Mouse (Mus musculus) spleen, postnatal 4 days (tissue): ENCODE measurements at regions not wholly inside any gene's neighbourhood (a gene's known extent, or its start where the extent isn't known, plus 50 kb on each side); places are given as distances from the start of the nearest gene placed in this dataset.
A peak's percentile ranks its signal among the peaks of the same experiment; 100 is the strongest.

Experiments used
- DNase-seq, 2 experiments: peaks; one replicate each; pipeline ENCODE4 v3.0.0; 2022; ENCODE audit warnings: low spot score in 2 of 2

DNA sequence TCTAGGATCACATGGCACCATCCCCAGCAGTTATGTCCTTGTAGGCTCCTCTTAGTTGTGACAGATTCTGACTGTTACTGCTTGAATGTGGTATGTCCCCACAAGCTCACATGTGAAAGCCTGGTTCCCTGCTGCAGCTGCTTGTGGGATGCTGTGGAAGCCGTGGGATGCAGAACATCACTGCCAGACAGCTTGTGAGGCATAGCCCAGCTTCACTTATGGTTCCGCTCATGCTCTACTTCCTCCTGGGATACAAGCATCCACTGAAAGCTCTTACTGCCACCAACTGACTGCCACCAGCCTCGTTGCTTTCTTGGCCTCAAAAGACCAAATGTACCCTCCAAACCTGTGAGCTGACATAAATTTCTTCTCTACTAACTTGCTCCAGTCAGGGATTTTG lies 167.7 kb upstream of the Ccdc122 start:
- DNase-seq: no peak

DNA sequence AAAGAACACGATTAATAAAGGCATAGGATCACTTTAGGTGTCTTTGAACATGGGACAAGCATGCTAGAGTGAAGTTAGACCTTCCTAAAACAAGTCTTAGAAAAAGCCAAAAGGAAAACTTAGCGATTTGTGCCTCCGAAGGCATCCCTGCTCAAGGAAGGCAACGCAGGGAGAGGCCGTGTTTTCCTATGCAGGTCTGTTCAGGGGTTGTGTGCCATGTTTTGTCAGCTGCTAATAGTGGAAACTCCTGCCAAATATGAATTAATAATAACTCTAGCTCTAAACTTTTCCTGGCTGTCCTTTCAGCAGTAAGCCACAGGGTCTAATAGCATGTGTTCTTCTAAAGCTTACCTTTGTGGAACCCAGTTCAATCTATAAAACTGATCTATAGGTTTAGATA lies 168.4 kb upstream of the Ccdc122 start:
- DNase-seq: no peak

DNA sequence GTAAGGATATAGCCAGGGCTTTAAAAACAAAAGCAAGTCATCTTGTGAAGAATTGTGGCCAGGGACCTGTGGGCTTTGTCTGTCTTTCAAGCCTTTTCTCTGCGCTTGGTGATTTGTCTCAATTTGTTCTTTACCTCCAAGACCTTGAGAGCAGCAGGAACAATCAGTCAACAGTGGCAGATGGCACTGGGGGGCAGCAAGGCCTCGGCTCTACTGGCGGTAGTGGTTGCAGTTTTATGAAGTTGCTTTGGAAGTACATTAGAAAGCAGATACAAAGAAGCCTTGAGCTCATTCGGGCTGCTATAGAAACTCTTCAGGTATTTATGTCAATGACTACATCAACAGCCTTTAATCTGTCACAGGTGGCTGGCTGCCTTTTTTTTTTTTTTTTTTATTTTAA lies 171.9 kb upstream of the Ccdc122 start:
- DNase-seq: no peak

DNA sequence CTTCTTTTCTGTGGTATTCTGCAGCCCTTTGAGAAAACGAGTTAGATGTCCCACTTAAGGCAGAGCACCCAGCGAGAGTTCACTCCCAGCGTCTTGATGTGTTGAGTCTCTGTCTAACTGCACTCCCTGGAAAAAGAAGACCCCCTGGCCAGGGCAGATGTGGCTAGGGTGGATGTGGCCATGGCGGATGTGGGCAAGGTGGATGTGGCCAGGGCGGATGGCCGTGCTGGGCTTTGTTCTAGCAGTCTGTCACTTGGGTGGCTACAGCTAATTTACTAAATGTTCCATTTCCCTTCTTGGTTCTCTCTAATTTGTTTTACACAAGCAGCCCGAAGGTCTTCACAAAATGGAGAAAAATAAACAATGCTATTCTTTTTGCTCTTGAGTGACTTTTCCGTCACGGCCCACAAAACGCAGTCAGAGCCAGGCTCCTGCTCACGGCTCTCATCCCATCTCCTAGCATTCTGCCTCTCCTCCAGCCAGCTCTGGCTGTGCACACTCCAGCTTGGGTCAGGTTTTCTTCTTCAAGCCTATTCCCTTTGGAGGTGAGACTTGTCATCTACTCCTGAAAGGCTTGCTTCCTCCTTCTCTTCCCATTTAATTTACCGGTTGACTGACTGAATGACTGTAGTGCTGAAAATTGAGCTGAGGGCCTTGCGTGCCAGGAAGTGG lies 173.4 kb upstream of the Ccdc122 start:
- DNase-seq: no peak

DNA sequence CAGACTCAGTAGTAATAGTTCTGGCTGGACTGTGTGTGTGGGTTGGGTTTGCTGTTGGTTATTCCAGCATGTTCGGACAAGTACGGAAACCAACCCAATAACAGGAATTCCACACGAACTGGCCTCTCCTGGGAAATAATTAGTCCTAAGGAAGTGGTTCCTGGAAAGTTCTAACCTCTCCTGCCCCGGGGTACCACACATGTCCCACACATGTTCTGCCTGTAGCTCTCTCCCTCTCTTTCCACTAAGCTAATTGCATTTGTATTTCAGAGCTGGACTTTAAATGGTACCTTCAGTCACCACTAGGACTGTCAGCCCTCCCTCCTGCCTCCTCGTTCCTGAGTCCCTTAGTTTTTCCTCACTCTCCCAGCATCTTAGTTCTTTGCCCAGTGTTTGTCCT lies 178.2 kb upstream of the Ccdc122 start:
- no peak for DNase-seq

DNA sequence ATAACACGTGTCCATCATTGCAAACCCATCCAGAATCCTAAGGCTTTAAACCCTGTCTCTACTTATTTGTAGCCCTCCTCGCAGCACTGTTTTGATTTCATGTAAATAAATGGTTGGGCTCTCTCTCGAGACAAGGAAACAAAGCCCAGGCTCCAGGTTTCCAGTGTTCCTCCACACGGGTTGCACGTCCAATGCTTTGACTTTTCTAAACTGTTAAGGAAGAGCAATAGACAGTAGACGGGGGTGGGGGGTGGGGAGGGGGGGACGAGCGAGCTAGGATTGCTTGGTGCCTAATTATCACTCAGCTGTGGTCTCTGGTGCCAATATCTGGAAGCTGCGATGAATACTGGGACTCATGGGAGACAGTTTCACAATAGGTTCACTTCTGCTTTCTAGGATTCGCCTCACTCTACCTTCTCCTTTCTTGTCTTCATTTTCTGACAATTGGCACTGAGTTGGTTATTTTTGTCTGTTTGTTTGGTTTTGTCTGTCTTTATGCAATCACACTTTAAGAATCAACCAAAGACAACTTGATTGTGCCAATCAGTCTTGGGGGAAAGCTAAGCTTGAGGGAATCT lies 179.3 kb upstream of the Ccdc122 start:
- DNase-seq: no peak

DNA sequence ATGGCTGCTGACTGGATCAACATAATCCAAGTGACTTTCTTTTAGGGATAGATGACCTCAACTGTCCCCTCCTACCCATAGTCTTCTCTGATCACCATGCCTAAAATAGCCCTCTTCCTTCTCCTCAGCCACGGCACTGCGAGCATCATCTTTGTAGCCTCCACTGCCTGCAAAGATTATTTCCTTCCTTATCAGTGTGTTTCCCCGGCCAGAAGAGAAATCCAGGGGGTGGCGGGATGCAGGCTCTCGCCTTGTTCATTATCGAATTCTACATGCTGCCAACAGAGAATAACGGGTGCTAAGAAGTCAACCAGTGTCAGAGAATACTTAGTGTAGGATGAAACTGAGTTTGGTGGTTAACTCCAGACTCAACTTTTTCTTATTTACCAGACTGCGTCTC lies 180.0 kb upstream of the Ccdc122 start:
- DNase-seq: no peak

DNA sequence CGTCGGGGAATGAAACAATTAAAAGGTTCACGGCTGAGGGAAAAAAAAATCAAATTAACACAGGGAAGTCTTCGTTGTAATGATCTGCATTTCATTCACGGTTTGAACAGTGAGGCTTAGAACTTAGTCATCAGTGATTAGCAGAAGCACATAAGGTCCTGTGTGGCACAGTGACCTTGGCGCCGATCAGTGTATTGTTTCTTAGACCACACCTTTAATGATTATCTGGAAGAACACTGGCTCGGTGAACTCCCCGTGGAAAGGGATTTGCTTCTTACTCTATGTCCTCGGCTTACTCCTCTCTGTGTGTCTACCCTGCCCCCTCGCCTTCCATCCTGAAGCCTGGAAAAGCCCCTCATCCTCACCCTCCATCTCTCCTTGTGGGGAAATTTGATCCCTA lies 181.6 kb upstream of the Ccdc122 start:
- DNase-seq: no peak

DNA sequence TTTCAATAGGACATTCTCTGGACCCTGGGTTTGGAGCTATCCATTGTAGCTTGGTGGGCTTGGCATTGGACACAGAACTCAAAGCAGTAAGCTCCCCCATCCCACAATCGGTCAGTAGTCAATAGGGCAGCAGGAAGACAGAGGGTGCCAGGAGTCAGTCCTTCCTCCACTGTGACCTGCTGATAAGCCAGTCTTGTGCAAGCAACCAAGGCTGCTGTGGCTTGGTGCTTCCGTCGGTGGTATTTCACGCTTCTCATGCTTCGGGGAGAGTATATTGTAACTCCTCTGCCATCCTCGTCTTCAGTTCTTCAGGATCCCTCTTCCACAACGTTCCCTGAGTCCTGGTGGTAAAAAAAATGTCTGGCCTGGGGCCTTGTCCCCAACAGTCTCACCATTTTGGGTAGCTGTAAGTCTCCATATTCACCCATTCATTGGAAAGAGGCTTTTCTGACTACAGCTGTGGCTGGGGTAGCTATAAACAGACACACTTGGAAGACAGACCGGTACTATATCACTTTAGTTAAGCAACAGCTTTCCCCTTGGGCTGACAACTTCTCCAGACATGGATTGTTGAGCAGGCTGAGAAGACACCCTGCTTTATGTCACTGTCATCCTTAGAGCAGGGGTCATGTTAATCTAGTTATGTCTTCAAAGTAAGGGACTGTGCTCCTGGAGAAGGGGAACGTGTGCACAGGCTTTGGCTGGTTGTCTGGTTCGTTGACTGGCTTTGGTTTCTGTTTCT lies 184.9 kb upstream of the Ccdc122 start:
- peak in 1 of 2 experiments; percentile 22 for DNase-seq

DNA sequence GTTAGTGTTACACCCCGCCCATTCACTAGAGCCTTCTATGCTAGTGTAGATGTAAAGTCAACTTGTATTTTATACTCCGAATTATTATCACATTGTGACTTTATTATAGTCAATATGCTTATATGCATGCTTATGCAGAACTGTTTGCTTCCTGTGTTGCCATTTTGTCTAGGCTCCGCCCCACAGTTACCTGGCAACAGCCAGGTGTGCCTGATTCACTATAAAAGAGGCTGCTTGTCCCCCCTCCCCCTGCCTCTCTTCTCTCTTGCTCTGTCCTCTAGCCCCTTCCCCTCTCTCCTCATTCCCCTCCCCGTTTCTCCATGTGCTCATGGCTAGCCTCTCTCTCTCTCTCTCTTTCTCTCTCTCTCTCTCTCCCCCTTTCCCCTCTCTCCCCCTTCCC lies 185.9 kb upstream of the Ccdc122 start:
- DNase-seq: no peak

DNA sequence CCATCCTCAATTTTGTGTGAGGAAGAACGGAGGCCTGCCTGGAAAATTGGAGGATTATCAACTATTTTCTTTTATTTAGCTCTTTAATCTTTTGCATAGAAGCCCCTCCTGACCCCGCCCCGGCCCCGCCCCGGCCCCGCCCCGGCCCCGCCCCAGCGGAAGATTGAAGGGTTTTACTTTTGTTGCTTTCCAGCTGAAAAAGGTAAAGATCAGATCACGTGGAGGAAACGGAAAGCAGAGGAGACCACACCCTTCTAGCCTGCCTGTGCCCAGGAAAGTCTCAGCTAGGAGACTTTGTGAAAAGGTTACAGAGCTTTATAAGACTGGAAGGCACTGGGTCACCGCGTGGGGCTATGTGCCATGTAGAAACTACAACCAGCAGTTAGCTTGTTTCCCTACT lies 186.5 kb upstream of the Ccdc122 start:
- DNase-seq: no peak

DNA sequence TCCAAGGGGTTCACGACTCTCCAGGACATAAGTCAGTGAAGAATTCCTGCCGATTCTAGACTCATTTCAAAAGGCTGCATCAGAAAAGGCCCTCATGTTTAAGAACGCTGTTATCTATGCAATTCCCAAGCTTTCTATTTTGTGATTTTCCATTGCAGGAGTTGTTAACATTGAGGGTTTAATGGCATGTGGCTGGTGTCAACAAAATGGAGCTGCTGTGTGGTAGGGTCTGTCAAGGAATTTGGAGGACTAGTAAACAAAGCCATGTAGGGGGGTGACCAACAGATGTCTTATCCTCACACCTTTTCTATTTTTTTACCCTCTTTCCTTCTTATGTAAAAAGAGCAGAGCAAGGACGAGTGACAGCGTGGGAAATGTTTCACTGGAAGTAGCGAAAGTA lies 186.9 kb upstream of the Ccdc122 start:
- no peak for DNase-seq

DNA sequence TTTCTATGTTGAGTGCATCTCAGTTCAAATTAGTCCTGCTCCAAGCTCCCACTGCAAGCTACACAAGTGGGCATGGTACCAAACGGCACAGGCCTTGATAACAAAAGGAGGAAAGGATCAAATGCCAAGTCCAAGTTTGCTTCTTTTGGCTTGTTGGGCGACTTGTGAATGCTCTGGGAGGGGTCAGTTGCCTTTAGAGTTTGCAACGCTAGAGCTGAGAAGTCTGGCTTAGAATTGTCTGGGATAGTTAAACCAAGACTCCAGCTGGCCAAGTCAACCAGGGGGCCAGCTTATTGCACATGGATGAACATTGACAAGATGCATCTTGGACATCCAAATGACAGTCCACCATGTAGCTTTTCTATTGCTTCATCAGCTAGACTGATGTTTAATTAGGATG lies 187.5 kb upstream of the Ccdc122 start:
- DNase-seq: no peak

DNA sequence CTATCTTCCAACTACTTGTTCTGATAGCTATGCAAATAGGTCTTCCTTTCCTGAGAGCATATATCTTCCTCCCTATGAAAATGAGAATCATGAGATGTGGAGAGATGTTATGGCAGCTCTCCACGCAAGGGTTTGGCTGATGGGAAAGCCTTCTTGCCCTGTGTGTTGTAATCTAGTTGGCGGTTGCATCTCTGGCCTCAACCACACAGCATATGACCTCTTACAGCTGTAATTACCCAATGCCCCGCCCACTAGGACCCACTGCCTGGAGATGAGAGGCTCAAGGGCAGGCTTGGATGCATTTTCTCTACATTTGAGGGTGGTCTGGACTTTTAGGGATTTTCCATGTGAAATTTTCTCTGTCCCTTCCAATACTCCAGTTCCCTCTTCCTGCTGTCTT lies 190.9 kb upstream of the Ccdc122 start:
- DNase-seq: no peak

DNA sequence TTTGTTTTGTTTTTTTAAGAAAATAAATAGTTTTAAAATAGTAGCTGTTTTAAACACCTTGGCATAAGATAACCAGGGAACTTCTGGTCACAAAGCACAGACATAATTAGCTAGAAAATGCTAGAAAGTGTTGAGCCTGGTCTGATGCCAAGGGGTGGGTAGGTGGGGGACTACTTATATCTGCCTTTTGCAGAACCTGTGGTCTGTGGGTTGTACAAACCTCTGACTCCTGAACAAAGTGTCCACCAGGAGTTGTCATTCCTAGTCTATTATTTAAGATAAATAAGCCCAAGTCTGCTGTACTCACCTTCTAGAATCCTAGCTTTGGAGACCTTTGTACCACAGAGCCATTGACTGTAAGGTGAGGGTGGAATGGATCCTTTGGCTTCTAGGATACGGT lies 191.9 kb upstream of the Ccdc122 start:
- DNase-seq: no peak

DNA sequence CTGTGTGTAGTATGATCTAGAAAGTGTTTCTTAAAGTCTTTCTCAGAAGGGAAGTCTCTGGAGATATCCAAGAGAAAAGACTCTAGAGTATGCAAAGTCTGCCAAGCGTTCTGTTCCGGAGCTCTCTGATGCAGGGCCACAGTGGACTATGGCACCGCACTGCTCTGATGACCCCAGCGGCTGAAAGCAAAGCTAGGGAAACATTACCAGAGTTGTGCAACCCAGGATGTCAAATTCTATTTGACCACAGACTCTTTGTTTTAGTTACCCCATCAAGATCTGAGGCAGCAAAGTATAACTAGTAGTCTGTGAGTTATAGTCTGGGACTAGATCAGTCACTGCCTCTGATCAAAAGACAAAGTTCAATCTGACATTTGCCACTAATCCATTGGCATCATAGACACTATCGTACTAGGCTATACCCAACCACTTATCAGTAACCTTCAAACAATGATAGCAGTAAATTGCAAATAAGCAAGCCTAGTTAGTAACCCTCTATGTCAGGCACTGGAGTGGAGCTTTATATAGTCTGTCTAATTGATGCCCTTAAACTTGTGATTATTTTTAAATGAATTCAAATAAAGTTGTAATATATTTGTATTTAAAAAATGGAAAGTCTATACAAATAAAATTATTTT lies 198.9 kb upstream of the Ccdc122 start:
- no peak for DNase-seq

DNA sequence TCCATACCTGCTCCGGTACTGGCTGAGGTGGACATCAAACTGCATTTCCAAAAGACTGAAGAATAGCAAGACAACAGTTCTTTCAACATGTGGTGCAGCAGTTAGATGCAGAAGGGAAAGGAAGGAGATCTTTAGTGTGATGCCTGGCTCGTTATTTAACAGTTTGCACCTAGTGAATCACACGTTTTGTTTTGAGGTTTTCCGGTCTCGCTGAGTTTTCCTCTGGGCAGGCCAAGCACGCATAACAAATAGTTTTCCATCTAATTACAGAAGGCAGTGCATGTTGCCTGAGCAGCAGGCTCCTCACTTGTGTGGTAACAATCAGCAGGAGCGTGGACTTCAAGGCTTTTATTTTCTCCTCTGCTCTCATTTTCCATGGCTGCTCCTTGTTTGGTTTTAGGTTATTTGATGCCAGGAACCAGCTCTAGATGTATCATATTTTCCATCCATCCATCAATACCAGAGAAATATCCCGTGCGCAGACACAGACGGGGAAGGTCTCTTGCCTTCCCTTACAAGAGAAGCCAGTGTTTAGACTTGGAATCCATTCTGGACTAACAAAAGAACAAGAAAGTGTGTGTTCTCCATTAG lies 199.6 kb upstream of the Ccdc122 start:
- DNase-seq: no peak

DNA sequence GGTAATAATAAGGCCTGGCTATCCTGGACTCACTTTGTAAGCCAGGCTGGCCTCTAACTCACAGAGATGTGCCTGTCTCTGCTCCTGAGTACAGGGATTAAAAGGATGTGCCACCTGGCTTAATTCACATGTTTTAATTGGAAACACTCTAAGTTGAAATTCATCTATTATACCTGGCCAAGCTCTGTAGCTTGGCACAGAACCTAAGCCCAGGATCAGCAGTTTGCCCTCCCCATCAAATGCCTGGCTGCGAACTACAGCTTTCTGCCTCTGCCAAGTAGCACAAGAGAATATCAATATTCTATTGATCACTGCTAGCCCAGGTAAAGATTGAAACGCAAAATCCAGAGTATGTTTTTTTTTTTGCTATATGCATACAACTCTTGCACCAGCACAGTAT lies 200.3 kb upstream of the Ccdc122 start:
- DNase-seq: no peak

DNA sequence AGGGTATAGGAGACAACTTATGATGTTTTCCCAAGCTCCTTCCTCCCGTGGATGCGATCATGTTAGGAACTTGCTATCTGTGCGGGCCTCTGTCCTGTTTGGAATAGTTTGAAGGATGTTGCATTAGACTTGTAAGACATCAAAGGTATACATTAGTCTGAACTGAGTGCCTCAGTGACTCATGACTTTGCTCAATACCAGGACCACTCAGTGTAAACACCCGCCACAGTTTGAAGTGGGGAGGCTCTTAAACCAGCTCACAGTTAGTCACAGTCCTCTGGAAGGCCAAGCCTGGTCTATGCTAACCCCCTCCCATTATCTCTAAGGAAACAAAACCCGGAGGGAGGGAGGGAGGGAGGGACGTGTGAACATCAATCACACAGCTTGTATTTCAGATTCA lies 202.5 kb upstream of the Ccdc122 start:
- DNase-seq: no peak

DNA sequence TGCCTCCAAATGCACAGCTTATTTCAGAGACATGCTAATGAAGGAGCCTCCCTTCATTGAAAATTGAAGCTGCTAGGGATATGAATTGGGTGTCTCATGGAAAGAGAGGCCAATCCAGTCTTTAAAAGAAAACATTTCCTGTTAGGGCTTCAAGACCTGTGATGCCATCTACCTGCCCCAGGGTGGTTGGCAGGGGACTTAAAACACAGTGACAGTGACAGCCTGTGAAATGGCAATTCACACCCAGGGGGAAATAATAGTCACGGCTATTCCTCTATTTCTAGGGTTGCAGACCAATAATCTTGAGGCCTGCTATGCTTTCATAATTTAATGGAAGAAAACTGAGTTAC lies 207.4 kb upstream of the Ccdc122 start:
- DNase-seq: no peak

DNA sequence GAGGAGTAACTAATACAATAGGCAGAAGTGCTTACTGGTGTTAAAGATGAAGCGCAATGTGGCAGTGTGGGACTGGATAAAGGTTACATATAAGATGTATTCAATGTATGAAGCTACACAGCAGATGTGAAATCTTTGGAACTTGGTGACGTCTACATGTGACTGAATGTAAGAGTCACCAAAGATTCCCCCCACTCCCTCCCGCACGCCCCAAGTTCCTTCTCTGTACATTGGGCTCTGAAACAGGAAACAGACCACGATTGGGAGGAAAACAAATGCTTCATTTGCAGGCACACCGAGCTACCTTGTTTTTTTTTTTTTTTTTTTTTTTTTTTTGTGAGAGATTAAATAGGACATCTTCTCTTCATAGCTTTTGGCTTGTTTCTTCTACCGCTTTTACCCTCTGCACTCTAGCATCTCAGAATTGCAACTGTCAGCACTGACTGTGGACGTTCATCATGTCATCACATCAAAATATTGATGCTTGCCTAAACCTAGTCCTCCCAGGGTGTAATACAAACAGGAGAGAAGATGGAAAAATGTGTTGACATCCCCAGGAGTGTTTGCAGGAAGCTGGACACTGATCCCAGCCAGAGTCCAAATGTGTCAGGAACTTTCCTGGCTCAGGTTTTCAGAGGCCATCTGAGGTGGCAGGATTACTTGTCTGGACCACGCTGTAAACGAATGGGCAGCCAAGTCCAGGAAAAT lies 208.0 kb upstream of the Ccdc122 start:
- DNase-seq: no peak

DNA sequence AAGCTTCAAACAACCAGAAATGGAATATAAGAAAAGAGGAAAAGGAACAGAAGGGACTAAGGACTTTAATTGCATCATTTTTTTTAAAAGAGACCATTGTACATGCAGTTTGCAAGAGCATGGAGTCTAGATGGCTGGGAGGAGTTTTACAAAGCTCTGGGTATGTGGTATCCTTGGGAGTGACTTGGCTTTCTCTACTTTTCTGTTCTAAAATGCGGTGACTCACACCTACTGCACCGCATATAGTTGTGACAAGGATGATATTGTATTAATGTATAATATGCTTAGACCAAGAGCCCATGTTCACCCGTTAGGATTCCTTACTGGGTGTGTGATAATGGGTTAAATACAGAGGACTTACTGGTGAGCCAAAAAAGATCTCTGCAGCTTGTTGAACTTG lies 212.5 kb upstream of the Ccdc122 start:
- no peak for DNase-seq
